Mouse (Mus musculus): Measurements from ENCODE around the gene Defa32.
"Not testable (repeated sequence)": the region's sequence is repeated elsewhere in the genome, so short reads cannot be mapped to it uniquely, and the experiment has no call there.

Defa32 gene

DNA sequence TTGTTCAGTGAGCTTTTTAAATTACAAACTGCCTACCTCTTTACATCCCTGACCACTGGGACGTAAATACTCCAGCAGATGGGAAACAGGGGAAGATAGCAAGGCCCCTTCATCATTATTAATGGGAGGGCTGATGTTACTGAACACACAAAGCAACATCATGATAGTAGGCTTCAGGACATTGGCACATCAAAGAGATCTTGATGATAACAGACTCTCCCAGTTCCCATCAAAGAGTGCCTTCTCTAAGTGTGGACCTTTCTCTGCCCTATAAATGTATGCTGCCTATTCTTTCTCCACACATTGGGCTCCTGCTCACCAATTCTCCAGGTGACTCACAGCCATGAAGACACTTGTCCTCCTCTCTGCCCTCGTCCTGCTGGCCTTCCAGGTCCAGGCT, at the start of gene Defa32:
Gene Defa32, plus strand, starts transcription at position 301 of the 400 bp plus-strand sequence.
- not testable (repeated sequence) for DNase-seq (ENCODE audit: low spot score in 2 of 2)

DNA sequence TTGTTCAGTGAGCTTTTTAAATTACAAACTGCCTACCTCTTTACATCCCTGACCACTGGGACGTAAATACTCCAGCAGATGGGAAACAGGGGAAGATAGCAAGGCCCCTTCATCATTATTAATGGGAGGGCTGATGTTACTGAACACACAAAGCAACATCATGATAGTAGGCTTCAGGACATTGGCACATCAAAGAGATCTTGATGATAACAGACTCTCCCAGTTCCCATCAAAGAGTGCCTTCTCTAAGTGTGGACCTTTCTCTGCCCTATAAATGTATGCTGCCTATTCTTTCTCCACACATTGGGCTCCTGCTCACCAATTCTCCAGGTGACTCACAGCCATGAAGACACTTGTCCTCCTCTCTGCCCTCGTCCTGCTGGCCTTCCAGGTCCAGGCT, 19.9 kb upstream of the Defa32 start, which contains the start of gene Defa20:
Gene Defa20, plus strand, starts transcription at position 301 of the 400 bp plus-strand sequence.
- not testable (repeated sequence) for DNase-seq (ENCODE audit: low spot score in 2 of 2)

- not testable (repeated sequence) for DNase-seq (ENCODE audit: low spot score in 2 of 2)
Observed at GRCm38 (mm10) chr8:21565086-21565485, 36.3 kb downstream of the Defa32 start, which contains the start of gene Defa37. TSS of gene Defa37 (plus strand) at chr8:21565386.
